Mouse (Mus musculus): ENCODE data around the gene Cenph.

DNA sequence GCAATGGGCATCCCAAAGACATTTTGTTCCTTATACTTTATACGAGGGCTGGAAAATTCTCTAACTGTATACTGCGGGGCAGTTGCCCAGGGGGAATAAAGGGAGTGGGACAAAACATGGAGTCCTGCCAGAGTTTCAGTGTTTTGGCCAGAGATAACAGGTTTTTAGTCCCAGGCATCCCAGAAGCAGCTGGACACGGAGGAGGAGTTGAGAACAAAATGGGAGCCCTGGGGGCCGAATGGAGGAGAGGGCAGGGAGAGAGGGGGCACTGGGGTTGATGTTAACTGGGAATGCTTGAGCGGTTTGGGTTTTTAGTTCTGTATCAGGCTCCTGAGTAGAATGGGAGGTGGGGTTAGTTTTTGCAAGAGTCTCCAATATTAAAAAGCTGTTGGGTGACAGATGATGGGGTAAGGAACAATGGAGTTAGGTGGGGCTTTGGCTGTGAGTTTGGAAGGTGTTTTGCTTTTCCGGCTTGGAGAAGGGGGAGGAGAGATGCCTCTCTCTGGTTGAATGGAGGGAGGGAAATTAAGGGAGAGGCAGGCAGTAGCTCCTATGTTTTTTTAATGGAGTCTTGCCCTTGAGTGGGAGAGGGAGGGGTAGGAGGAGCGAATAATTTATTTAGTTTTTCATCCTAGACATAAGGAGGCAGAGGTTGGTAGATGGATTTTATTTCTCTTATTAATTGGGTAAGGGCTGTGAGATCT is 51.5 kb downstream of the Cenph start:
- TF ChIP-seq GATA1 (IDR thresholded peaks at IDR 0.05; ENCODE audit: low read length) (no peak), TAL1 (IDR thresholded peaks at IDR 0.05; ENCODE audit: low read length) (no peak)
